Mouse (Mus musculus): Measurements from ENCODE around the gene Tanc2. TPM values are rescaled to one million over a fixed set of nuclear protein-coding genes. Genes with fewer than 3 reads are reported as not detected.

Gene Tanc2
- polyA plus RNA-seq, 1 experiment from 2014 or later = 4.4 TPM

DNA sequence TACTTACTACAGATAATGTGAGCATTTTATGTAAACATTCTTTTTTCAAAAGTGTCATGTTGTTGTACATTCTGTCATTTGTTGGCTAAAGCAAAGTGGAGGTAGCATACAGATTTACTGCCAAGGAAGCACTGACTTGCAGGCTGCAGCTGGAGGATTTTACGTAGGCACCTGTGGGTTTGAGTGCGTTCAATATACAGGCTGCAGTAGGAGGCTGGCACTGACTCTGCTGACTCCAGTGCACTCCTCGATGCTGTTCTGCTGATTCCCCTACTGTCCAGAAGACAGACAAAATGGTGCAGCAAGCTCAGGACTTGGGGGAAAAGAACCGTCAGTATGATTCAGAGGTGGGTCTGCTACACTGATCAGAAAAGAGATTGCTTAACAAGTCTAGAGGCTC is 65.5 kb downstream of the Tanc2 start:
- H3K9me3 ChIP-seq (replicated peaks) = no peaks in the 10 kb centered on the region
- H3K27ac ChIP-seq = no peak overlapping the region
- H3K36me3 ChIP-seq = no peaks in the 10 kb centered on the region
- H3K4me2 ChIP-seq = no peak overlapping the region
- no peak overlapping the region for H3K9ac ChIP-seq
- ATAC-seq = no peak
- H3K4me3 ChIP-seq = no peak overlapping the region
- WGBS (ENCODE audit: insufficient replicate concordance) = 74% methylated on average over 4 of the region's 4 CpGs
- no peaks in the 10 kb centered on the region for H3K27me3 ChIP-seq (replicated peaks)
- no peaks in the 10 kb centered on the region for H3K4me1 ChIP-seq

DNA sequence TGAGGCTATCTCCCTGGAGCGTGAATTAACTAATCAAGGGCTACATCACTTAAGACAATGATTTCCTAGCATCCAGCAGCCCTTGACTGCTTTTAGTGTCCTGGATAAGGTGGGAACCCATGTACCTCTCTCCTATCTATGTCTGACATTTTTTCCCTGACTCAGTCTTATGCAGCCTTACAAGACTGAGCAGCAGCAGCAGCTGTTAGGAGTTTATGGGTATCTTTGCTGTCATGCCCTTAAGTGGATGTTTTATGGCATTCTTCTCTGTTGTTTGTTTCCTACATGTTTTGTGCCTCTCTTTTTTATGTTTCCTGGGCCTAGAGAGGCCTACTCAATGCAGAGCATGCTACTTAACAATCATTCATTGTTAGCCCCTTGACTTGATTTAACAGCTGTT is 78.1 kb downstream of the Tanc2 start:
- Histone ChIP-seq H3K9me3 (replicated peaks) (no peaks in the 10 kb centered on the region), H3K4me3 (no peak overlapping the region), H3K4me2 (no peak overlapping the region), H3K36me3 (no peaks in the 10 kb centered on the region), H3K27me3 (replicated peaks) (no peaks in the 10 kb centered on the region), H3K4me1 (no peaks in the 10 kb centered on the region), H3K27ac (no peak overlapping the region), H3K9ac (no peak overlapping the region)
- 78% methylated on average over 1 of the region's 1 CpGs for WGBS (ENCODE audit: insufficient replicate concordance)
- ATAC-seq = no peak

DNA sequence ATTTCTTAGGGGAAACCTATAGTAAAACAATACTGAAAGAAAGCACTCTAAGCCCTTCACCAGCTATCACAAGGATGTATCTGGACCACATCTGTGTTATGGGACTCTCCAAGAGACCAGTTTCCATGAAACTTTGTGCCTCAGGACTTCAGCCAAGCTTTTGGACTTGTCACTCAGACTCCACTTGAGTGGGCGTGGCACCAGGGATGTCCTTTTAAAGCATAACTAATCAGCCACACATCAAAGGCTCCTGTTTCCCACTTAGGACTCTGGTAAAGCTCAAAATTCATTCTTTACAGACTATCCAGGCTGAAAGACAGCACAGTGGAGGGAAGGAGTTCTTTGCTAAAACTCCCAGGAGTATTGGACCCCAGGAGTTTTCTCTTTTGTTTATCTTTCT is 89.2 kb downstream of the Tanc2 start:
- H3K27ac ChIP-seq = no peak overlapping the region
- no peak overlapping the region for H3K4me2 ChIP-seq
- no peak overlapping the region for H3K9ac ChIP-seq
- no peak for ATAC-seq
- whole genome bisulfite sequencing (ENCODE audit: insufficient replicate concordance) = 61% methylated on average over 1 of the region's 1 CpGs
- H3K9me3 ChIP-seq (replicated peaks) = no peaks in the 10 kb centered on the region
- H3K4me3 ChIP-seq = no peak overlapping the region
- H3K27me3 ChIP-seq (replicated peaks) = no peaks in the 10 kb centered on the region
- no peaks in the 10 kb centered on the region for H3K36me3 ChIP-seq
- no peaks in the 10 kb centered on the region for H3K4me1 ChIP-seq

GRCm38 (mm10) chr11:105684747-105685146 is 95.0 kb downstream of the Tanc2 start:
- no peak overlapping the region for H3K4me3 ChIP-seq
- H3K9me3 ChIP-seq (replicated peaks) = no peaks in the 10 kb centered on the region
- H3K27me3 ChIP-seq (replicated peaks) = no peaks in the 10 kb centered on the region
- no peak for ATAC-seq
- no peak overlapping the region for H3K9ac ChIP-seq
- H3K36me3 ChIP-seq = no peaks in the 10 kb centered on the region
- no peak overlapping the region for H3K27ac ChIP-seq
- no peak overlapping the region for H3K4me2 ChIP-seq
- no peaks in the 10 kb centered on the region for H3K4me1 ChIP-seq

- Histone ChIP-seq H3K4me2 (no peak overlapping the region), H3K27me3 (replicated peaks) (no peaks in the 10 kb centered on the region), H3K4me3 (no peak overlapping the region), H3K27ac (no peak overlapping the region), H3K9ac (no peak overlapping the region), H3K36me3 (no peaks in the 10 kb centered on the region), H3K4me1 (no peaks in the 10 kb centered on the region), H3K9me3 (replicated peaks) (no peaks in the 10 kb centered on the region)
- ATAC-seq = no peak
- 74% methylated on average over 3 of the region's 3 CpGs for WGBS (ENCODE audit: insufficient replicate concordance)
Observed at GRCm38 (mm10) chr11:105700528-105700927, 110.7 kb downstream of the Tanc2 start.

GRCm38 (mm10) chr11:105719660-105720059 is 129.9 kb downstream of the Tanc2 start:
- Histone ChIP-seq H3K27ac (no peak overlapping the region), H3K9ac (no peak overlapping the region), H3K4me1 (no peaks in the 10 kb centered on the region), H3K4me2 (no peak overlapping the region), H3K27me3 (replicated peaks) (no peaks in the 10 kb centered on the region), H3K4me3 (no peak overlapping the region), H3K36me3 (no peaks in the 10 kb centered on the region), H3K9me3 (replicated peaks) (no peaks in the 10 kb centered on the region)
- ATAC-seq = no peak
- WGBS (ENCODE audit: insufficient replicate concordance) = 53% methylated on average over 1 of the region's 1 CpGs

GRCm38 (mm10) chr11:105731541-105731940 is 141.8 kb downstream of the Tanc2 start:
- 70% methylated on average over 6 of the region's 6 CpGs for WGBS (ENCODE audit: insufficient replicate concordance)
- no peak overlapping the region for H3K4me2 ChIP-seq
- H3K27me3 ChIP-seq (replicated peaks) = no peaks in the 10 kb centered on the region
- ATAC-seq = no peak
- no peak overlapping the region for H3K9ac ChIP-seq
- H3K4me3 ChIP-seq = no peak overlapping the region
- H3K36me3 ChIP-seq = no peaks in the 10 kb centered on the region
- no peak overlapping the region for H3K27ac ChIP-seq
- H3K4me1 ChIP-seq = no peaks in the 10 kb centered on the region
- no peaks in the 10 kb centered on the region for H3K9me3 ChIP-seq (replicated peaks)

DNA sequence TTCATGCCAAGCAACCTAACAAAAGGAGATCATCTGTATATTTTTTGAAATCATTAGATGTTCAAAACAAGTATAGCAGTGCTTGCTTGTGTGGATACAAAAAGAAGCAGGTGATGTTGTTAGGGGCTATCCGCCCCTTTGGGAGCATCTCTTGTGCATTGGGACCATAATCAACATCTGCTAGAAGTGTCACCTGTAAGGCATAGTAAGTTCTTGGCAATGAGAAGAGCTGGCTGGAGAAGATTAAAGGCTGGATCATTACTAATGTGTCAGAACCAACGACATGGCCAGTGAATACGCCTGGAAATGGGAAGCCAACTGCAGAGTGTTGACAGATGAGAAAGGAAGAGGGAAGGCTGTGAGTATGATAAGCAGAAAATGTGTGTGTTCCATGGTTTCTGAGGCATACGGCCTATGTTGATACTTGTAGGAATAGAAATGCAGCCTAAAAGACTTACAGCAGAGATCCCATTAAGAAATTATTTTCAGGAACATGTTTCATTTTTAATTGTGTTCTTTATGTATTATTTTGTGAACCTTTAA is 142.3 kb downstream of the Tanc2 start:
- Histone ChIP-seq H3K27me3 (replicated peaks) (no peaks in the 10 kb centered on the region), H3K4me3 (no peak overlapping the region), H3K36me3 (no peaks in the 10 kb centered on the region), H3K4me1 (no peaks in the 10 kb centered on the region), H3K27ac (no peak overlapping the region), H3K9ac (no peak overlapping the region), H3K9me3 (replicated peaks) (no peaks in the 10 kb centered on the region), H3K4me2 (no peak overlapping the region)
- no peak for ATAC-seq
- WGBS (ENCODE audit: insufficient replicate concordance) = 45% methylated on average over 4 of the region's 4 CpGs

- 52% methylated on average over 1 of the region's 1 CpGs for WGBS (ENCODE audit: insufficient replicate concordance)
- no peak for ATAC-seq
Observed at GRCm38 (mm10) chr11:105743171-105743570, 153.4 kb downstream of the Tanc2 start.

GRCm38 (mm10) chr11:105749297-105750071 is 159.7 kb downstream of the Tanc2 start:
- Histone ChIP-seq H3K36me3 (no peaks in the 10 kb centered on the region), H3K27me3 (replicated peaks) (no peaks in the 10 kb centered on the region), H3K27ac (no peak overlapping the region), H3K9me3 (replicated peaks) (no peaks in the 10 kb centered on the region), H3K9ac (no peak overlapping the region), H3K4me2 (no peak overlapping the region), H3K4me1 (no peaks in the 10 kb centered on the region), H3K4me3 (no peak overlapping the region)
- WGBS (ENCODE audit: insufficient replicate concordance) = 69% methylated on average over 2 of the region's 2 CpGs
- ATAC-seq = no peak

More at GRCm38 (mm10) chr11:105743171-105743570, 153.4 kb downstream of the Tanc2 start:
- no peak overlapping the region for H3K9ac ChIP-seq
- no peaks in the 10 kb centered on the region for H3K27me3 ChIP-seq (replicated peaks)
- H3K4me1 ChIP-seq = no peaks in the 10 kb centered on the region
- no peak overlapping the region for H3K4me2 ChIP-seq
- no peak overlapping the region for H3K4me3 ChIP-seq
- H3K36me3 ChIP-seq = no peaks in the 10 kb centered on the region
- H3K9me3 ChIP-seq (replicated peaks) = no peaks in the 10 kb centered on the region
- no peak overlapping the region for H3K27ac ChIP-seq

DNA sequence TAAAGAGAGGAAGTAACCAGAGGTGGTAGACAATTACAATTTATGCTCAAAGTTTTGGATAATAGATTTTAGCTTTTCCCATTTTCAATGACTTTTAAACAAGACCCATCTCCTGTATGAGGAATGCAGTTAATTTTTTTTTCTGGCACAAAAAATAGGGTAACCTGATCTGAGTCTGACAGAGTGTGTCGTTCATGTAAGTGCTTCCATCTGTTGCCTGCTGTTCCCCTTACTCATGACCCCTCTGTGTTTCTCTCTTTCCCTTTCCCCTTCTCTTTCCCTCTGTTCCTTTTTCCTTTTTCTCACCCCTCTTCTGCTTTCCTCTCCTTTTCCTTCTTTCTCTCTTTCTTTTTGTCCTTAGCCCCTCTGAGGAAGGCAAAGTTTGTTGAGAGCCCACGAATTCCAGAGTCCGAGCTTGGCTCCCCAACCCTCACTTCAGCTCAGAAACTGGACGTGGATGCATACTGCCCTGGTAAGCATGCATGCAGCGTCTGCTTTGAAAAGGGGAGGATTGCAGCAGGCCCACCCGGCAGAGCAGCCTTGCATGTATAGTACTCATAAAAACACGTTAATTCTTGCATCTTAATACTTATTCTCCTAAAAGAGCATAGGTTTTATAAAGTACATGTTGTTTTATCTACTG is 168.9 kb downstream of the Tanc2 start:
- H3K27ac ChIP-seq = no peak overlapping the region

GRCm38 (mm10) chr11:105759413-105759812 is 169.6 kb downstream of the Tanc2 start:
- Histone ChIP-seq H3K4me2 (no peak overlapping the region), H3K9me3 (replicated peaks) (no peaks in the 10 kb centered on the region), H3K27me3 (replicated peaks) (no peaks in the 10 kb centered on the region), H3K4me3 (no peak overlapping the region), H3K27ac (no peak overlapping the region), H3K36me3 (no peaks in the 10 kb centered on the region), H3K4me1 (no peaks in the 10 kb centered on the region), H3K9ac (no peak overlapping the region)
- no peak for ATAC-seq
- WGBS (ENCODE audit: insufficient replicate concordance) = 68% methylated on average over 2 of the region's 2 CpGs

More for the DNA sequence above, 168.9 kb downstream of the Tanc2 start:
- Histone ChIP-seq H3K36me3 (no peaks in the 10 kb centered on the region), H3K4me2 (no peak overlapping the region), H3K4me1 (no peaks in the 10 kb centered on the region), H3K9ac (no peak overlapping the region), H3K27me3 (replicated peaks) (no peaks in the 10 kb centered on the region), H3K4me3 (no peak overlapping the region), H3K9me3 (replicated peaks) (no peaks in the 10 kb centered on the region)
- ATAC-seq = no peak
- 55% methylated on average over 7 of the region's 7 CpGs for WGBS (ENCODE audit: insufficient replicate concordance)

All from liver, embryonic 12.5 days (tissue).